Mouse (Mus musculus): Measurements from ENCODE around the gene Kcnt1. TPM values are rescaled to one million over a fixed set of nuclear protein-coding genes. Genes with fewer than 3 reads are reported as not detected.

Kcnt1 gene
- polyA plus RNA-seq, 1 experiment from 2014 or later: 0.18 TPM

Other genes with a start within 250 kb of the Kcnt1 start
- gene Ccdc183, start 246.1 kb upstream of the Kcnt1 start, polyA plus RNA-seq (2015; fragmentation: Nextera tagmentation; extraction: Ambion mirVana): 0.04 and 0.05 TPM in 2 replicates
- 5.8 and 7.0 TPM in 2 replicates for gene Tmem141, start 241.7 kb upstream of the Kcnt1 start, polyA plus RNA-seq (2015; fragmentation: Nextera tagmentation; extraction: Ambion mirVana)
- 9.1 and 9.2 TPM in 2 replicates for gene Fcna, start 235.7 kb upstream of the Kcnt1 start, polyA plus RNA-seq (2015; fragmentation: Nextera tagmentation; extraction: Ambion mirVana)
- gene Lcn8, start 210.6 kb upstream of the Kcnt1 start, polyA plus RNA-seq (2015; fragmentation: Nextera tagmentation; extraction: Ambion mirVana): 0.38 and 0.76 TPM in 2 replicates
- not detected in 2 replicates for gene Lcn5, start 205.8 kb upstream of the Kcnt1 start, polyA plus RNA-seq (2015; fragmentation: Nextera tagmentation; extraction: Ambion mirVana)
- gene Lcn6, start 186.9 kb upstream of the Kcnt1 start, polyA plus RNA-seq (2015; fragmentation: Nextera tagmentation; extraction: Ambion mirVana): 0.24 TPM in 1 of 2 replicates, not detected in the other
- gene Lcn10, start 181.0 kb upstream of the Kcnt1 start, polyA plus RNA-seq (2015; fragmentation: Nextera tagmentation; extraction: Ambion mirVana): 0.45 and 0.49 TPM in 2 replicates
- 1.5 and 1.9 TPM in 2 replicates for gene Obp2a, start 163.7 kb upstream of the Kcnt1 start, polyA plus RNA-seq (2015; fragmentation: Nextera tagmentation; extraction: Ambion mirVana)
- gene Bmyc, start 157.0 kb upstream of the Kcnt1 start, polyA plus RNA-seq (2015; fragmentation: Nextera tagmentation; extraction: Ambion mirVana): 50.9 and 57.4 TPM in 2 replicates
- 0.24 TPM in 1 of 2 replicates, not detected in the other for gene Obp2b, start 126.7 kb upstream of the Kcnt1 start, polyA plus RNA-seq (2015; fragmentation: Nextera tagmentation; extraction: Ambion mirVana)
- 0.45 and 0.56 TPM in 2 replicates for gene Lcn3, start 98.2 kb upstream of the Kcnt1 start, polyA plus RNA-seq (2015; fragmentation: Nextera tagmentation; extraction: Ambion mirVana)
- gene Lcn11, start 86.7 kb upstream of the Kcnt1 start, polyA plus RNA-seq (2015; fragmentation: Nextera tagmentation; extraction: Ambion mirVana): 0.89 and 1.1 TPM in 2 replicates
- gene Gm13539, start 81.5 kb upstream of the Kcnt1 start, polyA plus RNA-seq (2015; fragmentation: Nextera tagmentation; extraction: Ambion mirVana): 2.3 and 2.6 TPM in 2 replicates
- gene Glt6d1, start 47.9 kb upstream of the Kcnt1 start, polyA plus RNA-seq (2015; fragmentation: Nextera tagmentation; extraction: Ambion mirVana): not detected in 2 replicates
- gene Lcn9, start 40.6 kb upstream of the Kcnt1 start, polyA plus RNA-seq (2015; fragmentation: Nextera tagmentation; extraction: Ambion mirVana): 0.17 TPM in 1 of 2 replicates, not detected in the other
- gene Sohlh1, start 16.5 kb upstream of the Kcnt1 start, polyA plus RNA-seq (2015; fragmentation: Nextera tagmentation; extraction: Ambion mirVana): 0.19 and 0.25 TPM in 2 replicates
- 6.1 and 8.0 TPM in 2 replicates for gene Camsap1, start 119.5 kb downstream of the Kcnt1 start, polyA plus RNA-seq (2015; fragmentation: Nextera tagmentation; extraction: Ambion mirVana)
- 76.2 and 78.7 TPM in 2 replicates for gene Ubac1, start 158.0 kb downstream of the Kcnt1 start, polyA plus RNA-seq (2015; fragmentation: Nextera tagmentation; extraction: Ambion mirVana)

All from thymus, postnatal 0 days (tissue).